Mouse (Mus musculus) heart, embryonic 12.5 days (tissue): ENCODE results near the gene Gpc2. TPM values are rescaled to one million over a fixed set of nuclear protein-coding genes. Genes with fewer than 3 reads are reported as not detected.

ENCODE experiments used
- ATAC-seq: fragments of 200-750 bp; cut with Nextera tagmentation; 2 replicates; pipeline ENCODE4 v1.8.0; 2017; ENCODE audit warnings: moderate TSS enrichment, moderate library complexity; ENCODE audit not compliant: insufficient number of reproducible peaks, low FRiP score
- H3K27ac ChIP-seq: fragments of 300-500 bp; sonication (generic); 2 replicates; pipeline ENCODE4 v1.5.1; 2016; ENCODE audit warnings: mild to moderate bottlenecking, moderate library complexity; ENCODE audit not compliant: poor library complexity, severe bottlenecking
- H3K27me3 ChIP-seq: fragments of 300-500 bp; sonication (generic); replicated peaks from 2 replicates; pipeline ENCODE4 v1.6.1; 2016; ENCODE audit warnings: mild to moderate bottlenecking, moderate library complexity
- H3K36me3 ChIP-seq: fragments of 300-500 bp; sonication (generic); 2 replicates; pipeline ENCODE4 v1.6.1; 2016; ENCODE audit warnings: mild to moderate bottlenecking, moderate library complexity
- H3K4me1 ChIP-seq: fragments of 300-500 bp; sonication (generic); replicated peaks from 2 replicates; pipeline ENCODE4 v1.6.1; 2016; ENCODE audit warnings: mild to moderate bottlenecking
- H3K4me2 ChIP-seq: fragments of 300-500 bp; sonication (generic); 2 replicates; pipeline ENCODE4 v1.6.1; 2016; ENCODE audit warnings: mild to moderate bottlenecking, moderate library complexity
- H3K4me3 ChIP-seq: fragments of 300-500 bp; sonication (generic); 2 replicates; pipeline ENCODE4 v1.5.1; 2016; ENCODE audit warnings: mild to moderate bottlenecking
- H3K9ac ChIP-seq: fragments of 300-500 bp; sonication (generic); 2 replicates; pipeline ENCODE4 v1.6.1; 2016; ENCODE audit warnings: mild to moderate bottlenecking, moderate library complexity
- H3K9me3 ChIP-seq: fragments of 300-500 bp; sonication (generic); replicated peaks from 2 replicates; pipeline ENCODE4 v1.6.1; 2016; ENCODE audit warnings: mild to moderate bottlenecking, moderate library complexity
- WGBS: fragments of 180-500 bp; shearing (Covaris S2); methylation state at CpG from one replicate; pipeline ENCODE4 v1.1.7; 2016; 5-methylcytosine and 5-hydroxymethylcytosine counted together
- polyA plus RNA-seq: library from polyadenylated mRNA; unstranded; fragments of >200 nt; fragmentation: Nextera tagmentation; extraction: Ambion mirVana; gene quantifications from 2 replicates; pipeline ENCODE4 v1.2.1, GENCODE M21; 2016

The Gpc2 gene
- polyA plus RNA-seq, 1 experiment from 2014 or later, result 15.1 TPM

GRCm38 (mm10) chr5:138251144-138251543 is 28.7 kb downstream of the Gpc2 start:
- 81% methylated on average over 12 of the region's 12 CpGs for WGBS

GRCm38 (mm10) chr5:138241511-138241910 is 38.3 kb downstream of the Gpc2 start:
- Histone ChIP-seq H3K4me2 (no peak overlapping the region), H3K4me1 (no peaks in the 10 kb centered on the region), H3K27me3 (no peaks in the 10 kb centered on the region), H3K4me3 (no peak overlapping the region), H3K36me3 (no peaks in the 10 kb centered on the region), H3K27ac (no peak overlapping the region), H3K9me3 (peaks cover 3% of the 10 kb centered on the region; the same call in 1 of the 2 replicates), H3K9ac (no peak overlapping the region)
- ATAC-seq, result no peak
- 20% methylated on average over 2 of the region's 2 CpGs for WGBS

More at GRCm38 (mm10) chr5:138251144-138251543, 28.7 kb downstream of the Gpc2 start:
- Histone ChIP-seq H3K4me3 (no peak overlapping the region), H3K27ac (no peak overlapping the region), H3K36me3 (no peaks in the 10 kb centered on the region), H3K9ac (no peak overlapping the region), H3K9me3 (no peaks in the 10 kb centered on the region), H3K4me2 (no peak overlapping the region), H3K27me3 (no peaks in the 10 kb centered on the region), H3K4me1 (peaks cover 6% of the 10 kb centered on the region)
- ATAC-seq, result no peak

- no peak overlapping the region for H3K4me3 ChIP-seq
- ATAC-seq, result no peak
- no peak overlapping the region for H3K27ac ChIP-seq
- H3K27me3 ChIP-seq, result no peaks in the 10 kb centered on the region
- no peak overlapping the region for H3K4me2 ChIP-seq
- no peaks in the 10 kb centered on the region for H3K36me3 ChIP-seq
- no peaks in the 10 kb centered on the region for H3K4me1 ChIP-seq
- no peaks in the 10 kb centered on the region for H3K9me3 ChIP-seq
- no peak overlapping the region for H3K9ac ChIP-seq
Observed at GRCm38 (mm10) chr5:138234224-138234623, 45.6 kb downstream of the Gpc2 start.

- no peaks in the 10 kb centered on the region for H3K27me3 ChIP-seq
- H3K27ac ChIP-seq, result no peak overlapping the region
- no peak overlapping the region for H3K4me3 ChIP-seq
- 73% methylated on average over 2 of the region's 2 CpGs for WGBS
- no peaks in the 10 kb centered on the region for H3K36me3 ChIP-seq
- ATAC-seq, result no peak
- no peaks in the 10 kb centered on the region for H3K9me3 ChIP-seq
- H3K4me2 ChIP-seq, result no peak overlapping the region
- no peaks in the 10 kb centered on the region for H3K4me1 ChIP-seq
- H3K9ac ChIP-seq, result no peak overlapping the region
Observed at GRCm38 (mm10) chr5:138233778-138234177, 46.0 kb downstream of the Gpc2 start.

- Histone ChIP-seq H3K27me3 (0 out of 2 replicates have a peak, but pooled peaks cover 4% of the 10 kb centered on the region), H3K4me2 (no peak overlapping the region), H3K36me3 (no peaks in the 10 kb centered on the region), H3K27ac (no peak overlapping the region), H3K9me3 (no peaks in the 10 kb centered on the region), H3K4me1 (no peaks in the 10 kb centered on the region), H3K4me3 (no peak overlapping the region), H3K9ac (no peak overlapping the region)
- 91% methylated on average over 3 of the region's 3 CpGs for WGBS
- ATAC-seq, result no peak
Observed at GRCm38 (mm10) chr5:138229511-138229910, 50.3 kb downstream of the Gpc2 start.

- 0 out of 2 replicates have a peak, but pooled peaks cover 4% of the 10 kb centered on the region for H3K27me3 ChIP-seq
Observed at GRCm38 (mm10) chr5:138228026-138228425, 51.8 kb downstream of the Gpc2 start.

GRCm38 (mm10) chr5:138227367-138227766 is 52.4 kb downstream of the Gpc2 start:
- no peak for ATAC-seq
- Histone ChIP-seq H3K4me3 (no peak overlapping the region), H3K4me2 (no peak overlapping the region), H3K4me1 (no peaks in the 10 kb centered on the region), H3K27ac (no peak overlapping the region), H3K36me3 (no peaks in the 10 kb centered on the region), H3K9ac (no peak overlapping the region), H3K9me3 (no peaks in the 10 kb centered on the region), H3K27me3 (0 out of 2 replicates have a peak, but pooled peaks cover 4% of the 10 kb centered on the region)
- WGBS, result 36% methylated on average over 2 of the region's 2 CpGs

More at GRCm38 (mm10) chr5:138228026-138228425, 51.8 kb downstream of the Gpc2 start:
- 50% methylated on average over 3 of the region's 3 CpGs for WGBS
- no peaks in the 10 kb centered on the region for H3K9me3 ChIP-seq
- H3K9ac ChIP-seq, result no peak overlapping the region
- no peak overlapping the region for H3K27ac ChIP-seq
- no peak for ATAC-seq
- no peak overlapping the region for H3K4me2 ChIP-seq
- H3K4me3 ChIP-seq, result no peak overlapping the region
- no peaks in the 10 kb centered on the region for H3K4me1 ChIP-seq
- no peaks in the 10 kb centered on the region for H3K36me3 ChIP-seq

- Histone ChIP-seq H3K27me3 (0 out of 2 replicates have a peak, but pooled peaks cover 4% of the 10 kb centered on the region), H3K4me2 (no peak overlapping the region), H3K9ac (no peak overlapping the region), H3K9me3 (no peaks in the 10 kb centered on the region), H3K4me1 (no peaks in the 10 kb centered on the region), H3K27ac (no peak overlapping the region), H3K4me3 (no peak overlapping the region), H3K36me3 (no peaks in the 10 kb centered on the region)
- 71% methylated on average over 4 of the region's 4 CpGs for WGBS
- ATAC-seq, result no peak
Observed at GRCm38 (mm10) chr5:138226491-138226890, 53.3 kb downstream of the Gpc2 start.

- Histone ChIP-seq H3K4me3 (no peak within 1 kb of the TSS), H3K9ac (no peak within 1 kb of the TSS), H3K9me3 (no peaks in the 10 kb centered on the region), H3K27ac (no peak within 1 kb of the TSS), H3K27me3 (0 out of 2 replicates have a peak, but pooled peaks cover 4% of the 10 kb centered on the region), H3K4me1 (no peaks in the 10 kb centered on the region), H3K36me3 (no peaks in the 10 kb centered on the region), H3K4me2 (no peak within 1 kb of the TSS)
- no peak for ATAC-seq
- 65% methylated on average over 2 of the region's 2 CpGs for WGBS
Observed at GRCm38 (mm10) chr5:138225700-138226099, 54.1 kb downstream of the Gpc2 start, which contains the start of gene Nxpe5. Gene Nxpe5, plus strand, starts transcription at chr5:138225898.

Other genes with a start within 250 kb of the Gpc2 start
- gene Smok3c, start 226.8 kb downstream of the Gpc2 start, polyA plus RNA-seq, result not detected in 2 replicates
- 15.7 and 15.9 TPM in 2 replicates for gene Zkscan1, start 194.9 kb downstream of the Gpc2 start, polyA plus RNA-seq
- gene Zscan21, start 163.1 kb downstream of the Gpc2 start, polyA plus RNA-seq, result 37.6 and 38.1 TPM in 2 replicates
- 9.9 and 10.0 TPM in 2 replicates for gene Zfp113, start 124.3 kb downstream of the Gpc2 start, polyA plus RNA-seq
- 249 and 253 TPM in 2 replicates for gene Cops6, start 118.9 kb downstream of the Gpc2 start, polyA plus RNA-seq
- 12.1 and 12.6 TPM in 2 replicates for gene Ap4m1, start 108.0 kb downstream of the Gpc2 start, polyA plus RNA-seq
- gene Mcm7, start 107.6 kb downstream of the Gpc2 start, polyA plus RNA-seq, result 136 and 138 TPM in 2 replicates
- gene Taf6, start 92.6 kb downstream of the Gpc2 start, polyA plus RNA-seq, result 73.9 and 78.5 TPM in 2 replicates
- 26.2 and 26.5 TPM in 2 replicates for gene Cnpy4, start 92.5 kb downstream of the Gpc2 start, polyA plus RNA-seq
- 5.1 and 6.2 TPM in 2 replicates for gene Mblac1, start 85.7 kb downstream of the Gpc2 start, polyA plus RNA-seq
- gene Nxpe5, start 54.1 kb downstream of the Gpc2 start, polyA plus RNA-seq, result not detected in 2 replicates
- 62.4 and 70.7 TPM in 2 replicates for gene Lamtor4, start 24.5 kb downstream of the Gpc2 start, polyA plus RNA-seq
- gene BC037034, start 16.0 kb downstream of the Gpc2 start, polyA plus RNA-seq, result 7.9 and 8.0 TPM in 2 replicates
- gene Gal3st4, start 7.2 kb downstream of the Gpc2 start, polyA plus RNA-seq, result 0.82 and 0.92 TPM in 2 replicates
- 0.04 and 0.09 TPM in 2 replicates for gene Gm43720, start within 50 bp of the Gpc2 start, polyA plus RNA-seq
- gene Stag3, start 235 bp upstream of the Gpc2 start, polyA plus RNA-seq, result 3.3 and 4.5 TPM in 2 replicates
- 0.15 TPM in 1 of 2 replicates, not detected in the other for gene Pvrig, start 62.0 kb upstream of the Gpc2 start, polyA plus RNA-seq
- 21.7 and 23.0 TPM in 2 replicates for gene Zfp157, start 161.5 kb upstream of the Gpc2 start, polyA plus RNA-seq